Mouse (Mus musculus): ENCODE data around the gene Mroh3. TPM values are rescaled to one million over a fixed set of nuclear protein-coding genes. Genes with fewer than 3 reads are reported as not detected.

Gene Mroh3
- total RNA-seq, 2 experiments from 2014 or later, result not detected

DNA sequence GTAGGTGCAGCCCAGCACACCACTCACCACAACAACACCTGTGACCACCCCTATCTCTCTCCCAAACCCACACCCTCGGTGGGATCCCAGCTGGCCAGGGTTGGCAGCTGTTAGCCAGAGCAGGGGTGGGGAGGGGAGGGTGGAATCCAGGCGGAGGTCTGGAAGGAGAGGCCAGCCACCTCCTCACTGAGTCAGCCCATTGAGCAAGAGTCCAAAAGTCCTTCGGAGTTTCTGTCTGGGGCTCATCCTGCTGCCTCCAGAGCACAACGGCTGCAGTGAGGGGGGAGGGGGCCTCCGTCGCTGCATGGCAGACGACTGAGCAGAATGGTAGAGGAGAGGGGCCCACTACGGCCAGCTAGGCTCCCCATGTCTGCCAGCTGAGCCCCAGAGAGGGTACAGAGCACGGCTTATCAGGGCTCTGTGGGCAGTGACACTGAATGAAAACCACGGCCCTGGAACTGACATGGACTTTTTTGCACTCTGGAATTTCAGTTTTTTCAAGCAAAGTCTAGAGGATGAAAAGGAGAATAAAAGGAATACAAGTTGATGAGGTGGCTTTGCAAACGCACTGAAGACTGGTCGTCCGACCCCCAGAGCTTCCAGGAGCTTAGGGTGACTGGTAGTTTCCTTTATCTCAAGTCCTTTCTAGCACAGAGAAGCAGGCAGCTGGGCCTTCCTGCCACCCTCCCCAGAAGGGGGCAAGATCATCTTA, 15.9 kb upstream of the Mroh3 start:
- peak in 1 of 2 experiments; percentile 45 for DNase-seq (ENCODE audit: low spot score in 2 of 2)

DNA sequence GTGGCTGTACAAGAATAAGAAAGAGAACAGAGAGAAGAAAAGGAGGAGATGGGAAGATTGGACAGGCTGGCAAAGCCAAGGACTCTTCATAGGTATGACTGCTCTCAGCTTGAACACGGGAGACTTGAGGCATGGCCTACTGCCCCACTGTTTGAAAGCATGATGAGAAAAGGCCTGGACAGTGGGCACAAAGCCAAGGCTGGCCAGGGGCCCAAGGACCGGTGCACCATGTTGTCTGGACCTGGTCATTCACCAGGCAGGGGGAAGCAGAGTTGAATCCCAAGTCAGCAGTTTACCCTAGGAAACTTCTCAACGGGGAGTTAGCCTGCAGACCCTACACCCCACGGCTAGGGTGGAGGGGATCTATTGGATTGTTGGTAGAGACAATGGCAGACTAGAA, 15.2 kb upstream of the Mroh3 start:
- DNase-seq (ENCODE audit: low spot score in 2 of 2), result peak in 1 of 2 experiments; percentile 59

DNA sequence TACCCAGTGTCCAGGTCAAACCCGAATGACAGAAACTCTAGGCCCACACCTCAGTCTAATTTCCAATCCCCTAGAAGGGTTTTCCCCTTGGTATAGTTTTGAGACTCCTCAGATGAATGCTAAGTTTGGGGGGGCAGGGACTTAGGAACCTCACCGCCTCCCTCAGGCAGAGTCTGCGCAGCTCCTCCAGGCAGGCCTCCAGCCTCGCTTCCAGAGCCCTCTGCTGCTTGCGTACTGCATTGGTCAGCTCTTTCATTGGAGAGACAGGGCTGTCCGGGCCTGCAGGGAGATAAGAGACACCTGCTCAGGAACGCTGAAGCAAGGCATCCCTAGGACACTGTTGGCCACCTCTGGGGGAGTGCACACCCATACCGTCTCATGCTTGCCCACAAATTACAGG, 14.0 kb upstream of the Mroh3 start:
- no peak for DNase-seq (ENCODE audit: low spot score in 2 of 2)

DNA sequence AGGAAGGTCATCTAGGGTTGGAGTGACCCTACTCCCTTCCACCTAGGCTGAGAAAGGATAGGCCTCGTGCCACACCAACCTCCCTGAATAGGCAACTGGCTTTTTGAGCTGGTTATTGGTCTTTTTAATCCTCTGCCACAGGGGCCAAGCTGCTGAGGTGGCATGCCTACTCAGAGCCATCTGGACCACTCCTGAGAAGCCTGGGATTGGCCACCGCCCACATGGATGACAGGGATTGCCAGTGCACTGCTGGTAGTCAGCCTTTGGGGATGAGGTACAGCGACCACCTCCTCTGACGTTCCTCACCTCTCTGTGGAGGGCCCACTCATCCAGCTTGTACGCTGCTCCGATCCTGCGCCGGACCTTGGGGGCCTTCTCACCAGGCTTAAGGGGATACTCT, 13.2 kb upstream of the Mroh3 start:
- no peak for DNase-seq (ENCODE audit: low spot score in 2 of 2)

DNA sequence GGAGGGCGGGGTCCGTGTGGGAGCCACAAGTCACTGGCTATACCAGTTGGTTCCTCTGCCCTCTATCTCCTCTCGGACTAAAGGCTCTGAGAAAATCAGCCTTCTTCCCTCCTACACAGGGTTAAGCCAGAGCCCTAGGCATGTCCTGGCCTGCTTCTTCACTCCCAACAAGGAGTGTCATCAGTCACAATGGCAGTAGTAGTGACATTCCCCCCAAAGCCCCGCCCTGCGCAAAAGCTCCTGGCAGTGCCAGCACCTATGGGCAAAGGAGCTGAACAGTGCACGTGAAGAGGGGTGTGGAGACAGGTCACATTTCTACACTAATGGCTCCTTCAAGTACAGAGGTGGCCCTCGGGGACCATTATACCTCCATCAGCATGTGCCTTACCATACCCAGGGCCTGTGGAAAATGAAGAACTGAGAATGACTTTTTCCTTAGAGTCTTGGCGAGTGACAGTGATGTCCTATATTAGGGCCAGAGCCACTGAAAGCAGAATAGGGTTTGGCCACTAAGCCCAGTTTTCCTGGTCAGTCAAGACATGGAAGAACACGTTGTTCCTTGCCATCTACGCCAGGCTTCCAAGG, 11.2 kb upstream of the Mroh3 start:
- DNase-seq (ENCODE audit: low spot score in 2 of 2), result no peak

DNA sequence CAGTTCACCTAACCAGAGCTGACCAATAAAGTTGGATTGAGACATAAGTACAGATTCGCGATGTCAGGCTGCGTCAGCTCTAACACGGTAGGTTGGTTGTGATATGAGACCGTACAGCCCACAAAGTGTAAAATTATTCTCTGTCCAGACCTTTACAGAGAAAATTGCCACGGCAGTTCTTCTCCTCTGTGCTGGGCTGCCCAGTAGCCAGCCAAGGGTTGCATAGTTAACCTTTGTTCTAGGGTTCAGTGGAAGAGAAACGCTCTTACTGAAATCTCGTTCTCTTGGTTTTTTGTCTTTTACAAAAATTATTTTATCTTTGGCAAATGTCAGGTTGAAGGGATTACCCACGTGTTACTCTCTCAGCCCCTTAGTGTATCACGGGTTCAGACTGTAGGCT, 9.8 kb upstream of the Mroh3 start:
- no peak for DNase-seq (ENCODE audit: low spot score in 2 of 2)

DNA sequence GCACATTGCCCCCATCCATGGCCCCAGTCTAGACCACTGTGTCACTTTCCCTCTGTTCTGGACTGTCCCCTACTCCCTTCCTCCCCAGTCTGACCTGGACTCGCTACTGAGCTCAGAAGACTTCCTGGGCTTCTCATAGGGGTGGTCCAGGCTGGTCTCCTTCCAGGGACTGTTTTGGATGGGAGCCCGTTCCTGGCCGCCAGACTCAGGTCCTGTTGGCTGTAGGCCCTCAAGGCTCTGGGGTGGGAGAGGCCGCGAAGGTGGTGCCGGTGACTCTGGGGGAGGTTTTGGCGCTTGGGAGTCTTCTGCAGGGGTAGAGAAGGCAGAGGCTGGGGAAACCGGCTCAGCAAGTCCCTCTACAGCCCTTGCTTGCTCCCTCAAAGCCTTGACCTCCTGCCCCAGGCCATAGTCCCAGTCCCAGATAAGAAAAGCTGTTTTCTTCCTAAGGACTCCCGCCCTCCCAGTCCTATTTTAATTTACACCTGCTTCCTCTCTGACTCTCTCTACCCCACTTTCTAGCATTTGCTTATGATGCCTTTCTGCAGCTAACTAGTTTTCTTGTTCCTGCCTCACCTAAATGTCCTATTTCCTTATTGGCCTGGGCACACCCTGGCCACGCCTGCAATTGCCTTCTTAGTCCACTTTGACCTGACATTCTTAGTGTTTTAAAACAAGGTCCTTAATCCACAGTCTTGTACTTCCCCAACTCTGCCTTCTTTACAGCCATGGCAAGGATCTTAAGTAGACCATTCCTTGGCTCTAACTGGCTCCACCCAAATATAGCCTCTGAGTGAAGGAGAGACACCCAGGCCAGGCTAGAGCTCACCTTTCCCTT, 7.6 kb upstream of the Mroh3 start:
- no peak for DNase-seq (ENCODE audit: low spot score in 2 of 2)

DNA sequence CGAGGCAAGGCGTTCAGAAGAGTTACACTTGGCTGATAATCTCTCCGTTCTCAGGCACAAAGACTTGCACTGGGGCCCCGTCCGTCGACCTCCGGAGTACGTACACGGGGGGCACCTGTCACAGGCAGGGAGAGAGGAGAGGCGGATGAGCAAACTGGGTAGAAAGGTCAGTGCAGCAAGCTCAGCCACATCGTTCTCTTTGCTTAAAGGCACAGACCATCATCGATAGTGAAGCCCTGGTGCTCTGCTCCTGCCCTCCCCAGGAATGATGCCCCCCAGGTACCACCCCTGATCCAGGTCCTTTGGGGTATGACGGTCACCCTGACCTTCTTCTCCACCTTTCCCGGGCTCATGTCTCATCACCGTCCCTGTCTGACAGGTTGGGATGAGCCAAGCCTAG, 1.7 kb upstream of the Mroh3 start:
- DNase-seq (ENCODE audit: low spot score in 2 of 2), result no peak

DNA sequence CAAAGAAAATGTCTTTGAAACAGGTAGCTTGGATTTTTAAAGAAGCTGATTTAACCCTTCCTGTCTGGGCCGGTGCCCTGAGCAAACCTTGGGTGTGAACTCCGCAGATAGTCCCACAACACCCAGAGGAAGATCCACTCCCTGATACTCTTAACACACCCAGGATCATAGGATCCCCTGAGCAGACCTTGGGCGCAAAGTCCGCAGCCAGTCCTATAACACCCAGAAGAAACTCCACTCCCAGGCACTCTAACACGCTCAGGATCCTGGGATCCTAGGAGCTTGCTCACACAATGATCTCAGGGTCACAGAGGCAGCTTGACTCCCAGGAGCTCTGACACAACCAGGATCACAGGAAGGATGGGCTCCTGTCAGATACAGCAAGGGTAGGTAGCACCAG, 22.6 kb downstream of the Mroh3 start:
- no peak for DNase-seq (ENCODE audit: low spot score in 2 of 2)

DNA sequence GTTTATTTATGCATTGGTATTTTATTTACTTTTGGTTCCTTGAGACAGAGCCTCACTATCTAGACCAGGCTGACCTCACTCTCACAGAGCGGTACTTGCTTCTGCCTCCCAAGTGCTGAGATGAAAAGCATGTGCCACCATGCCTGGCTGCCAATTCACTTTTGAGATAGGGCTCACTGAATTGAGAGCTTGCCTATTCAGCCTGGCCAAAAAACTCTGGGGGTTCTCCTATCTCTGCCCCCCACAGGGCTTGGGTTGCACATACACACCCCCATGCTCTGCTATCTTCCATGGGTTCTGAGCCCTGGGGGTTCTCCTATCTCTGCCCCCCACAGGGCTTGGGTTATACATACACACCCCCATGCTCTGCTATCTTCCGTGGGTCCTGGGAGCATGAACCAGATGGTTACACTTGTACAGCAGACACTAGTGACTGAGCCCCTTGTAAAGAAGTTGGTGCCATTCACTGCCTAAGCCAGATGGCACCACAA, 33.1 kb downstream of the Mroh3 start:
- no peak for DNase-seq (ENCODE audit: low spot score in 2 of 2)

DNA sequence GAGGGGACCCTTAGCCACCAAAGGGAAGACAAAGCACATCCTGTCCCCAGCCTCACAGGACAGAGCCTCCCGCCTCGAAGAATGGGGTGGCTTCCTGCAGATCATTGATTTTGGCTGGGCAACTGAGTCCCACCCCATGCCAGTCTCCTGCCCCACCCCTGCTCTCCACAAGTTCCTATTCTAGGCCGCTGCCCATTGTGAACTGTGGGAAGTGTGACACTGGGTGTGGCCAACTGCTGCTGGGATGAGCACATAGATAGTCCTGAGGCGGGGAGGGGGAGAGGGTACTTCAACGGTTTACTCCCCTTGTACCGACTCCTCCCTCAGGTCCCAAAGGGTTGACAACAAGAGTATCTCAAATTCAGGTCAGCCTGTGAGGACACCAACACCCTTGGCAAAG, 33.9 kb downstream of the Mroh3 start:
- no peak for DNase-seq (ENCODE audit: low spot score in 2 of 2)

DNA sequence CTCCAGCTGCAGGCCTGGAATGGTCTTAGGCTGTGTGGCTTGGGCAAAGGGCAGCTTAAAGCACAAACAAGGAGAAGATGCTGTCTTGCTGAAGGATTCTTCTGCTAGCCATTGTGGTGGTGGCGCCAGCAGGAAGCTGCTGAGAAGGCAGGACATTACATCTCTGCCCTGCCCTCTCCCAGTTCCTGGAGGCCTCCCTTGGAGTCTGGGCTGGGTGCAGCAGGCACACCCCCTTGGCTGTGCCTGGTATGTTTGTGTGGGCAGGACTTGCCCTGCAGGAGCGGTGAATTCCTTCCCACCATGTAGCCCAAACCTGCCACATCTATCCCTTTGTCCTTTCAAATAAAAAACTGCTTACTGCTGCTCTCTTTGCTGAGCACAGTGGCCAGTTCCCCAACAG, 35.5 kb downstream of the Mroh3 start:
- DNase-seq (ENCODE audit: low spot score in 2 of 2), result no peak

DNA sequence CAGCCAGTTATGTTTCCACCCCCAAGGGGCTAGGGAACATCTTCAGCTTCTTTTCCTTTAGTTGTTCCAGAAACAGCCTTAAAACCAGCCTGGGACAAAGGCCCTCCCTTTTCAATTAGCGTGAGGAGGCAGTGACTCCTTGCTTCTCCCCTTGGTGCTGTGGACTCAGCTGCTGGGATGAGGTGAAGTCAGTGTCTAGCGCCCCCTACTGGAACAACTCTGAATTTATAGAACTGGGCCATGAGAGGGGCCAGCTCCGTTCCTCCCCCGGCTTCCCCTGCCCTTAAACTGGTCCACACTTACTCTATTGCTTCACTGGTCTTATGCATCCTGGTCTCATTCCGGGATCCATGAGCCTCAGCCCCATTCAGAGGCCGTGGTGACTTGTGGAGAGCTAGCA, 37.4 kb downstream of the Mroh3 start:
- peak in 1 of 2 experiments; percentile 27 for DNase-seq (ENCODE audit: low spot score in 2 of 2)

DNA sequence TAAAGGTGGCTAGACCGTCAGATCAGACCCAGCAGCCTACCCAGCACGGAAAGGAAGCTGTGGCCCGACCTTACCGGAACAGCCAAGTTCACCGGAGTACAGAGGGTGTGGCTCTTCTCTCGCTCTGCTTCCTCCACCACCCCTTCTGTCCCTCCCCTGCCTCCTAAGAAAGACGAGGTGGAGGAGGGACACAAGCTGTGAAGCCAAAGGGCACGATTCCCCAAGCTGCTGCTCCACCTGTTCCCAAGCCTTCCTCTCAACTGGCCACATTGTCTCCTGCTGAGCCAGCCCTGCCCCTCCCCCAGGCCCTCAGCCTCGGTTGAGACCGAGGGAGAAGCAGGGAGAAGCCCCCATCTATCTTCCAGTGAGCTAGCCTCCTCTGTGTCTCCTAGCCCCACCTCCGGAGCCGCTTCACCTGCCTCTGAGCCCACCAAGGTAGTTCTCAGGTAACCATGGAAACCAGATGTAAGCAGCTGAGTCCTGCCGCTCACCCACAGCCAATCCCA, 38.5 kb downstream of the Mroh3 start:
- DNase-seq (ENCODE audit: low spot score in 2 of 2), result no peak

DNA sequence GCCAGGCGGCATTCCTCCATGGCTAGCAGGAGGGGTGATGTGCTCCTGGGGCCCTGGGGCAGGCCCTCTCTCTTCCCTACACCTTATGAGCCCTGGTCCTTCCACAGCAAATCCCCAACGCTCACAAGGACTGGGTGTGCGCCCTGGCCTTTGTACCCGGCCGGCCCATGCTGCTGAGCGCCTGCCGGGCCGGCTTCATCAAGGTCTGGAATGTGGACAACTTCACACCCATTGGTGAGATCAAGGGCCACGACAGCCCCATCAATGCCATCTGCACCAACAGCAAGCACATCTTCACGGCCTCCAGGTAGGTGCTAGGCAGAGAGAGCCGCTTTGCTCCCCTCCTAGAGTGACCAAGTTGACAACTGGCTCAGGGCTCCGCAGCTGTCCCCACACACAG, 39.9 kb downstream of the Mroh3 start:
- DNase-seq (ENCODE audit: low spot score in 2 of 2), result no peak

DNA sequence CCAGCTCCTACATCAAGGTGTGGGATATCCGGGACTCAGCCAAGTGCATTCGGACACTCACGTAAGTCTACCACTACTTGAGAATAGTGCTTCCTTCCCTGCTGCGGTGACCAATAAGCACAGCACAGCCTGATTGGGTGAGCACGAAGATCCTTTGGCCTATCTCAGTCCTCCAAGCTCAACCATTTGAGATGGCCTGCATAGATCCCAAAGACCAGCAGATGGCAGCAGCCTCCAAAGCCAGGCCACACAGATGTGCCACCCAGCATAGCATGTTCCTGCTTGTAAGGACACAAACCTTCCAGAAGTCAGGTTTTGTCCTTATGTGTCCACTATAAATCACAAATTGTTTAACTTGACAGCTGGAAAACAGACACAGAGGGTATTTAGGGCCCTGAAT, 42.5 kb downstream of the Mroh3 start:
- peak; percentile 50 to 54 for DNase-seq (ENCODE audit: low spot score in 2 of 2)

DNA sequence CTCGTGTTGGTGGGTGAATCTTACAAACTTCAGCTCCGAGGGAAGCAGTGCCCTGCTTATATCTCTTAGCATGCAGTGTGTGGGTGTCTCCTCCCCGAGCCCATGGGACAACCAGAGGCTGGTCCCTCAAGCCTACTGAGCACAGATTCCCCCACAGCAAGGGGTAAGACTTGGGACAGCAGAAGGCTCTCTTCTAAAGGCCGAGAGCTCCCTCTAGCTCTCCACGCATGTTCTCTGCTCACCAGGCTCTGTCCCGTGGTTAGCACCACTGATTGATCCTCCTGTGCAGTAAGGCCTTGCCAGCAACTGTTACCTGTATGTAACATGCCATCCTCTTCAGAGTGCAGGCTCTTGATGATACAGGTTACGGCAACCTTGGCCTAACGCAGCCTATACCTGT, 45.0 kb downstream of the Mroh3 start:
- DNase-seq (ENCODE audit: low spot score in 2 of 2), result no peak

DNA sequence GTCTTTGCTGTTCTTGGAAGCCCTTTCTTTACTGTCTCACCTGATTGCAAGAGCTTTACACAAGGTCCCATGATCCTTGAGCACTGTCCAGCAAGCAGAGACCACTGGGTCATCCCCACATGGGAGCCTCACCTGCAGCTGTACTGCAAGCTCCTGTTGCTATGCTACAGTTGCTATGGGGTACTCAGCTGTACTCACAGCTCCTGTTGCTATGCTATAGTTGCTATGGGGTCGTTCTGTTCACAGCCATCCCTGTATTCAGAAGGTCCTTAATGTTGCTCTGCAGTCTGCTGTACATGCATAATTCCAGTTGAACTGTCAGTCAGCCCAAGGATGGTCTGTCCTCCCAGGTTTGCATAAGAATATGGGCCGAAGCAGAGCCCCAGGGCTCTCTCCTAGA, 47.2 kb downstream of the Mroh3 start:
- no peak for DNase-seq (ENCODE audit: low spot score in 2 of 2)

DNA sequence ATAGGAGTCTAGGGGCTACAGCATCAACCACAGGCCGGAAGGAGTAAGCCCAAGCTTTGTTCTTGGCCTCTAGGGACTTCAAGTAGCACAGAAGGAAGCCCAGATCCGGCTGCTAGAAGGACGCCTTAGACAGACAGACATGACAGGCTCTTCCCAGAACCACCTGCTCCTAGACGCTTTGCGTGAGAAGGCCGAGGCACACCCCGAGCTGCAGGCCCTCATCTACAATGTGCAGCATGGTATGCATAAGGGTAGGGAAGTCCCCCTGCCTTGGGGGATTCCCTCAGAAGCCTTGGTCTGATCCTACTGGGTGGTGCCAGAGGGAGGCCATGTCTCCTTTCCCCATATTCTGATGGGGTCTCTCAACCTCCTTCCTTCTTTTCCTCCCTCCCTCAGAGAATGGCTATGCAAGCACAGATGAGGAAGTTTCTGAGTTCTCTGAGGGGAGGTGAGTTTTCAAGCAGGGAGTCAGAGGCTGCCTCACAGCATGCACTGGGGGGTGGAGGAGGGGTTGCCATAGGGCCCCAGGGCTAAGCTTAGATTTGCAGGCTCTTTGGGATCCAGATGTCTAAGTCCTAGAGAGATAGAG, 51.2 kb downstream of the Mroh3 start:
- no peak for DNase-seq (ENCODE audit: low spot score in 2 of 2)

DNA sequence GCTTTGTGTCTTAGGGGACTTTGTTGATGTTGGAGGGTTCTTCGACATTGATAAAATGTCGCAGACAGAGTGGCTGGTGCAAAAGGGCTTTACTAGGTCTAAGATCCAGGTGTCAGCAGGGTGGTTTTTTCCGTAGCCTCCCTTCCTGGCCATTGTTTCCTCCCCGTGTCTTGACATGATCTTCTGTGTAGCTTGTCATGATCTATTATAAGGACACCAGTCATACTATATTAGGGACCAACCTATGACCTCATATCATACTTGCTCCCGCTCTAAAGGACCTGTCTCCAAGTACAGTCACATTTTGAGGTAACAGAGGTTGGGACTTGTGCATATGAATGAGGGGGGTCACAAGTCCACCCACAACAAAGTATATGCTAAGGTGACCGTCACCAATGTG, 51.7 kb downstream of the Mroh3 start:
- DNase-seq (ENCODE audit: low spot score in 2 of 2), result no peak

DNA sequence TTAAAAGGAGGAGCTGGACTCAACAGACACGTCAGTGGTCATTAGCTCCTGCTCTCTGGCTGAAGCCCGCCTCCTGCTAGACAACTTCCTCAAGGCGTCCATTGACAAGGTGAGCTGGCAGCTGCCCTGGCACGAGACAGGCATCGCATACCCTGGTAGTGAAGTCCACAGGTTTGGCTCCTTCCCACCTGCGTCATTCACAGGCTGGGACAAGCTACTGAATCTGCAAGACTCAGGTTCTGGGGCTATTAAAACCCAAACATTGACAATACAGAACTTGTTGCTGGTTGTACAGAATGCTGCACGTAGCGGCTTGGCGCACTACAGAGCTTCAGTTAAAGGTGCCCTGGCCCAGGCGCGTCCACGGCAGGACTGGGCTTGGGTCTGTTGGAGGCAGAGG, 52.3 kb downstream of the Mroh3 start:
- DNase-seq (ENCODE audit: low spot score in 2 of 2), result no peak

DNA sequence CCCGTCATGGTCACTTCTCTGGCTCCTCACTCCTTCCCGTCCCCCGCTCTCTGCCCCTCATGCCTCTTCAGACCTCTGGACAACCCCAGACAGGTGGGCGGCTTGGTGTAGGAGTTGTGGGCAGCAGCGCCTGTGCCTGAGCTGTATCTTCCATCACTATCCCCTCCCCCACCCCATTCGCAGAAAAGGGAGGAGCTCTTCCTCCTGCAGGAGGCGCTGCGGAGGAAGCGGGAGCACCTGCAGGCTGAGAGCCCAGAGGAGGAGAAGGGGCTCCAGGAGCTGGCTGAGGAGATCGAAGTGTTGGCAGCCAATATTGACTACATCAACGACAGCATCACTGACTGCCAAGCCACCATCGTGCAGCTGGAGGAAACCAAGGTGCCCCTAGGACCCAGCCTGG, 52.8 kb downstream of the Mroh3 start:
- DNase-seq (ENCODE audit: low spot score in 2 of 2), result no peak

Data from adrenal gland, adult 18-20 months (tissue).